Mouse (Mus musculus) thymus, adult 2 months (tissue): ENCODE measurements at regions not wholly inside any gene's neighbourhood (a gene's known extent, or its start where the extent isn't known, plus 50 kb on each side); places are given as distances from the start of the nearest gene placed in this dataset.
"Not testable (repeated sequence)": the region's sequence is repeated elsewhere in the genome, so short reads cannot be mapped to it uniquely, and the experiment has no call there.

Experiments used
- CTCF ChIP-seq: fragments of 200-500 bp; IDR thresholded peaks from 2 replicates; pipeline ENCODE4 v1.5.1; 2012; ENCODE audit warnings: mild to moderate bottlenecking, control low read depth, low read length, moderate library complexity, borderline replicate concordance; ENCODE audit not compliant: control insufficient read depth, poor library complexity, insufficient read depth; ENCODE audit errors: extremely low read depth
- POLR2A ChIP-seq: fragments of 200-500 bp; IDR thresholded peaks from 2 replicates; pipeline ENCODE4 v1.6.1; 2012; ENCODE audit warnings: mild to moderate bottlenecking, low read length, control low read depth, moderate library complexity; ENCODE audit not compliant: control insufficient read depth, poor library complexity, insufficient read depth; ENCODE audit errors: extremely low read depth

DNA sequence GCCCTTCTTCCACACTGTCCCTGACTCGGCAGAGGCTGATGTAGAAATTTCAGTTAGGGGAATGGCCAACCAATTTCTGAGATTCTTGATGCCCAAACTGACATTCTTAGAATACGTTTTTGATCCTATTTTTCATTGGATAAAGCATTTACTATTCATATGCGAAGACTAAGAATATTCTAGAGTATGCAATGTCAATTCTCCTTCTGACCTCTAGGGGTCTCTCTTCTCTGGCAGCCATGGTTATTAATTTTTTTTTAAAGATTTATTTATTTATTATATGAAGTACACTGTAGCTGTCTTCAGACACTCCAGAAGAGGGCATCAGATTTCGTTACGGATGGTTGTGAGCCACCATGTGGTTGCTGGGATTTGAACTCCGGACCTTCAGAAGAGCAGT lies 152.9 kb downstream of the Nucb2 start:
- not testable (repeated sequence) for TF ChIP-seq CTCF, POLR2A
